Mouse (Mus musculus) lung, adult 18-20 months (tissue): ENCODE data around the gene 1700025C18Rik.

Experiments
- DNase-seq, 2 experiments: peaks; one replicate each; pipeline ENCODE4 v3.0.0; 2022; ENCODE audit warnings: mixed read lengths in 2 of 2

The 1700025C18Rik gene

GRCm38 (mm10) chr2:165090650-165091049 lies at the start of gene 1700025C18Rik:
Gene 1700025C18Rik, minus strand, starts transcription at chr2:165090750.
- DNase-seq: no peak

GRCm38 (mm10) chr2:165136049-165136448 lies 45.5 kb upstream of the 1700025C18Rik start:
- no peak for DNase-seq

DNA sequence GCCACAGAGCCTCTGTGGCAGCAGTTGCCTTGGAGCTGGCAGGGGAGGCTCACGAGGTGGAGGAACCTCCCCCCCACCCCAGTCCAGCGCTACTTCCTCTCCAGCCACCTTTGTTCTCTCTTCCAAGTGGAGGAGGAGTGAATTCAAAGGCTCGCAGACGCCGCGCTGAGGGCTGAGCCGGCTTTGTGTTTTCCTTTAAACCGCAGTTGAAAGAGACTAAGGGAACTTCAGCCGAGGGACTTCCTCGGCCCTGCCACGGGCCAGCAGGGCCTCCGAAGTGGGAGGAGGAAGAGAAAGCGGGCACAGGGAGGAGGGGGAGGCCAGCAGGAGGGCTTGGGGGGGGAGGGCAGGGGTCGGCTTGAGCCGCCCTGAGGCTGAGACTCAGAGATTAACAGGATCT lies 43.0 kb upstream of the 1700025C18Rik start:
- DNase-seq: peak; percentile 10 to 26

GRCm38 (mm10) chr2:165131428-165131827 lies 40.9 kb upstream of the 1700025C18Rik start:
- no peak for DNase-seq

DNA sequence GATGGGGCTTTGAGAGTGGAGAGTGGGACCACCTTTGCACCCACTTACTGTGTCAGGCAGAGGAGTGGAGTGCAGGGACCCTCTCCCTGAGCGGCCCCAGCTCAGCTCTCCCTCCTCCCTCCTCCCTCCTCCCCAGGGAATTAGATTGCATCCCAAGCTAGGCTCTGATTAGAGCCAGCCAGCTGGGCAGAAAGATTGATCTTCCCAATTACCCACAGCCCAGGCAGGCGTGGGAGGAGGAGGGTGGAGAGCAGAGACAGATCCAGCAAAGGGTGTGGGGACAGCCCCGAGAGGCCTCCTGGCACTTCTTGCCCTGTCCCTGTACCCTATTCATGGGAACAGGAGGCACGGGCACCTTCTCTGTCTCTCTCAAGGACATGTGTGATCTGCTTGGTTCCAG lies 38.6 kb upstream of the 1700025C18Rik start:
- no peak for DNase-seq

DNA sequence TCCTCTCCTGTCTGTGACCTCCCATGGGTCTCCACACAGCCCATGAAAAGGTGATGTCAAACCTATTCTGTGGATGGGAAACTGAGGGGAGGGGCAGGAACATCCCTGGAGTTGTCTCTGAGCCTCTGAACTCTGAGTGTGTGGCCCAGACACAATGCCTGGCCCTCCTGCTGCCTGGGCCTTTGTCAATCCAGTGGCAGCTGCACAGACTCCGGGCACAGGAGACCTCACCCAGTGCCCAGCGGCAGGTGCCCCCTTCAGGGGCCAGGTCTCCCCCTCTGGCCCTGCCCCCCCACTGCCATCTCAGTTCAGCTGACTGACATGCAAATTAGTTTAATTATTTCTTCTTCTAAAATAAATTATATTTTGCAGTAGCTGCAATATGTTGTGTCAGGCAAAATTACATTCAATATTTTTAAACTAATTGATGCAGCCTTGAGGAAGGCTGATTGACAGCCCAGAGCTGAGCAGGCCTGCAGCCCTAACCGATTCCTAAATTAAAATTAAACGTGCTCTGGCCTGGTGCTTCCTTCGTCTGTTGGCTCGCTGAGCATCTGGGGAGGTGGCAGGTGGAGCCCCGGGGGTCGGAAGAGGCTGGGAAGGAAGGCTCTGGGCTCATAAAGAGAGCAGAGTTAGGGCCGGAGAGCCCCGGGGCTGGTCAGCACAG lies 36.5 kb upstream of the 1700025C18Rik start:
- DNase-seq: no peak

- DNase-seq: no peak
These were observed 30.8 kb upstream of the 1700025C18Rik start for GRCm38 (mm10) chr2:165121206-165121840.

DNA sequence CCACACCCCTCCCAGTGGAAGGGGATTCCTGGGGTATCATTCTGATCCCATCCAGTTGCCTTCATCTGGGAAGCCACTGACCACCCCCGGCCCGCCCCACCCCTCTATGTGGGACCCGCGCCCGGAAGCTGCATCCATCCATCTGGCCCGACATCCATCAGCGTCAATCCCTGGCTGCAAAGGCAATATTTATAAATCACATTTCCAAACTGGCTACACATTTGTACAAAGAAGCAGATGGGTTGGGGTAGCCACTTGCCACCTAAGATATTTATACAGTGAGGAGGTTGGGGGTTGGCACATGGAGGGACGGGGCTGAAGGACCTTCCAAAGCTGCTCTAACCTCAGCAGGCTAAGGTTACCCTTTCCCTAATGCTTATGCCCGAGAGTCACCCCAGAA lies 30.2 kb upstream of the 1700025C18Rik start:
- no peak for DNase-seq

GRCm38 (mm10) chr2:165113733-165114132 lies 23.2 kb upstream of the 1700025C18Rik start:
- DNase-seq: no peak

GRCm38 (mm10) chr2:165112149-165112548 lies 21.6 kb upstream of the 1700025C18Rik start:
- DNase-seq: peak; percentile 68 to 79

DNA sequence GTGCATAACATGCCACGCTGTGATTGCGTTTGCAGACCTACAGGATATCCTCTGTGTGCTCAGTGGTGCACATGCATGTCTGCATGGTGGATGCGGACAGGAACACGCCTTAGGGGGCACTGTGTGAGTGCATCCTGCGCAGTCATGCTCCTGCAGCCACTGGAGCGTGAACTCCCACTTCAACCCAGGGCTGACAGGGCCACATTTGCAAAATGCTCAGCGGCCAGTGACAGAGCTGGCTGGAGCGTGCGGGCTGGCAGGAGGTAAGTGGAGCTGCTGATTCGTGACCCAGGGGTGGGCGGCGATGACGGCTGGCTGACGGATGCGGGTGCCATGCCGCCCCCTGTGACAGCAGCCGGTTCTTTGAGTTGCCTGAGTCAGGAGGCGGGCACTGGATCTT lies 16.0 kb upstream of the 1700025C18Rik start:
- DNase-seq: no peak

DNA sequence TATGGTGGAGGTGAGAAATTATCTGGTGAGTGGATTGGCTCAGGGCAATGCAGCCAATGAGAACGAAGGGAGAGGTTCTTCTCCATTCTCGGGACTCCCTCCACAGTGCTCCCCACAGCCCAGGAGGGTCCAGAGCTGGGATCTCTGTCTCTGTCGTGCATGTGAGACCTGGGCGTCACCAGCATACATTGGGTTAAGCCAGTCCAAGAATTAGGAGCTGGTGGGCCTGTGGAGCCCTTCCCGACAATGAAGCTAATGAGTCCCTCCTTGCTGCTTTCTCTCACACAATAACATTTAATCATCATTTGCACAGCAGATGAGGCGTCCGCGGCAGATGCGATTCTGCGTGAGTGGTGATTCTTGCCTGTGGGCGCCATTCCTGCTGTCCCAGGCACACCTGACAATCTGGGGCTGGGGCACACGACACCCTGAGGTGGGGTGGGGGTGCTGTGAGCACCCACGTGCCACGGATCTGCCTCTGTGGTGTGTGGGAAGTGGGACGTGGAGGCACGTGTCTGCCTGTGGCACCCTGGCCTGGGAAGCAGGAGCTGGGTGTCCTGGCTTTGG lies 15.0 kb upstream of the 1700025C18Rik start:
- no peak for DNase-seq

GRCm38 (mm10) chr2:165102920-165103319 lies 12.4 kb upstream of the 1700025C18Rik start:
- DNase-seq: no peak

- DNase-seq: no peak
These were observed 10.2 kb upstream of the 1700025C18Rik start for GRCm38 (mm10) chr2:165100749-165101148.

GRCm38 (mm10) chr2:165098861-165099260 lies 8.3 kb upstream of the 1700025C18Rik start:
- no peak for DNase-seq

GRCm38 (mm10) chr2:165096367-165096766 lies 5.8 kb upstream of the 1700025C18Rik start:
- DNase-seq: no peak

DNA sequence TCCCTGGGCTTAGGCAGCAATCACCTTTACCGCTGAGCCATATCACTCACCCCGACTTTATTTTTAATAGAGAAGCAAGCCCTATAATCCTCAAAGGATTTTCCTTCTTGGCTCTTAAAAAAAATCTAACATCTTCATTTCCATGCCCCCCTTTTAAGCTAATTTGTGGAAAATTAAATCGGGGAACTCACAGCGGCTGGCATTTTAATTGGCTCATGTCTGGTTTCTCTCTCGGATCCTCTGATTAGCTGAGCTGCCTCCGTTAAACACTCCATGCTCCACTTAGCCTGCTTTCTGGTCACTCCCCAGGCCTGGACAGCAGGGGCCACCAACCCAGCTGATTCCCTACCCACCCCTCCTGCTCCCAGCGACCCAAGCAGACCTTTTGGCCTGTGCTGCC lies 1.8 kb upstream of the 1700025C18Rik start:
- no peak for DNase-seq

DNA sequence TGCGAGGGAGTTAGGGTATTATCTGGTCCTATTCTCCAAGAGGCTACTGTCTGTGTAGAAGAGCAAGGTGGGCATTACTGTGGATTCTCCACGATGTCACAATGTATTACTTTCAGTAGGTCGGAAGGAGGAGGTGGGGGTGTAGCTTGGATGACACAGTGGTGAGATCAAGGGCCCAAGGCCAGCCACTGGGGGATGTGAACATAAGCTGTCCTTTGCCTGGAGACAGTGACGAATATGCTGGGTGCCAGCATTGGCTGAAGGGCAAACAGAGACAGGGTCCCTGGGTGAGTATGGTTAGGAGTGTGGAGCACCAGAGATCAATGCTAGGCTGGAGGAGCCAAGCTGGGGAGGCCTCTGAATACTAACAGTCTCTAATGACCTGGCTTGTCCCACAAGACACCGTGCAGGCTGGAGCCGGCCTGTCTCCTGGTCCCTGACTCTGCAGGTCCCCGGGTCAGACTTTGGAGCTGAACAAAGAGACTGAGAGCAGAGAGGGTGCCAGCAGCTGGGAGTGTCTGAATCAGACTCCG lies 949 bp upstream of the 1700025C18Rik start:
- no peak for DNase-seq

DNA sequence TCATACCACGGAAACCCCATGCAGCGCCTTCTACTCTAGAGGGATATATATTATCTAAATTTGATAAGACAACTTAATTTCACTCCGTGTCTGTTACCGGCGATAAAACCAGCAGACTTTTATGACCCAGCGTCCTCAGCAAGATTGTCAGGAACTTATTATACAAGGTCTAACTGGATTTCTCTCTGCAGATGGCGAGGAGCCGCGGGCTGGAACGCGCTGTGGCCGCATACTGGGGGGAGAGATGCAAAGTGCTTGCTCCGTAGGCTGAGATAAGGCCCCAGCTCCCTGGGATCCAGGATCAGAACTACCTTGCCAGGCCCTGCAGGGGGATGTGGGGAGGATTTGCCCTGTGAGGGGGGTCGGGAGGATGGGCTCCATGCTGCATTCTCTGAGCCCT lies 1.1 kb downstream of the 1700025C18Rik start:
- DNase-seq: no peak

DNA sequence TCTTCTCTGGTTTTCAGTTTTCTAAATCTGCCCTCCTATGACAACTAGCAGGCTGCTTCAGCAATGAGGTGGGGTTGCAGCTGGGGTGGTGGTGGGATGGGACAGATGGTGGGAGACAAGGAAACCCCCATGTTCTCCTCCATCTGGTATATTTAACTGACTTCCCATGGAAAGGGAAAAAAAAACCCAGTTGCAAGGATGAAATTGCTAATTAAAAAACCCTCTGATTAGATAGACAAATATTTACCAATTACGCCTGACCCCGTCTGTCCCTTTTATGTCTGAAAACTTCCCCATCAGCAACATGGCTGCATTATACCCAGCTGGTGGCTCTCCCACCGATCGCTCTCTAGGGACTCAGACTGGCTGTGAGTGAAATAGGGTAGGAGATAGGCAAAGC lies 3.9 kb downstream of the 1700025C18Rik start:
- DNase-seq: no peak

DNA sequence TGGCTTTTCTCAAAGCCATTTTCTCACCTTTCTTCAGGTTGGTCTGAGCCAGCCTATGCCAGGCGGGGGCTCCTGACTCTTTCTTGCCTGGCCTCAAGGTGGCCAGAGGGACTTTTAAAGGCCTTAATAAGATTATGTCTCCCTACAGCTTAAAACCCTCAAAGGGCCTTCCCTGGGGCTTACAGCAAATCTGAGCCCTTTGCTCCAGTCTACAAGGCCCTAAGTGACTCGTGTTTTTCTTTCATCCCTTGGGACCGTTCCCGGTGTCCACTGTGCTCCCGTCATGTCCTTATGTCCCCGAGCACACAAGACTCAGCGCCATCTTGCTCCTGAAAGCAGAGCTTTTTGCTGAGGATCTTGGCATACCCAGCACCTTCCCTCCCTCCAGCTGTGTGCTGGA lies 9.3 kb downstream of the 1700025C18Rik start:
- no peak for DNase-seq

GRCm38 (mm10) chr2:165080657-165081056 lies 9.9 kb downstream of the 1700025C18Rik start:
- DNase-seq: no peak

- DNase-seq: no peak
These were observed 11.9 kb downstream of the 1700025C18Rik start for GRCm38 (mm10) chr2:165078605-165079004.

GRCm38 (mm10) chr2:165078045-165078444 lies 12.5 kb downstream of the 1700025C18Rik start:
- no peak for DNase-seq
